ENCODE assay signal across 9 mouse cellular contexts in genomic region chr9:75479106-75479725, GRCm38 (mm10). TPM values are rescaled to one million over a fixed set of nuclear protein-coding genes. Genes with fewer than 3 reads are reported as not detected.
A peak's percentile ranks its signal among the peaks of the same experiment; 100 is the strongest.
DNase-seq lines count a peak whose midpoint lies in the region.
"Had no signal": no experiment of that assay in that cellular context is flagged by ENCODE, and none has a peak within 500 bp of the region (broad histone marks: within the 10 kb centered on the region; RNA-seq: fewer than 3 reads in every experiment).

No protein-coding gene starts in this region.

- peak; percentile 13 to 55 for DNase-seq in layer of hippocampus, adult 18-20 months (ENCODE audit: low spot score in 2 of 2)
- no peak for DNase-seq in layer of hippocampus, postnatal 25 days (ENCODE audit: extremely low spot score in 1 of 2, low spot score in 1 of 2)
- DNase-seq in brain, adult 2 months (ENCODE audit: low read depth, low spot score), result peak; percentile 96
- peak; percentile 82 to 83 for DNase-seq in cerebellum, postnatal 10 days
- peak; percentile 61 for DNase-seq in layer of hippocampus, adult 9-11 months
- DNase-seq in adrenal gland, postnatal 36 days, result no peak
- DNase-seq in yolk sac, embryonic 10.5 days (ENCODE audit: low spot score), result no peak
- DNase-seq in frontal cortex, postnatal 25 days (ENCODE audit: low spot score in 2 of 2), result no peak
- DNase-seq: lung, embryonic 14.5 days had no signal

RNA-seq across cellular contexts. Expression of gene Leo1, which starts 37.9 kb away (rescaled TPM):
- total RNA-seq in layer of hippocampus, adult 18-20 months (2021), result 10 to 100 TPM; 22.9 to 23.2 TPM
- 10 to 100 TPM; 21.7 to 23.3 TPM for total RNA-seq in layer of hippocampus, postnatal 25 days (2021)
- total RNA-seq in adrenal gland, postnatal 36 days (2021), result 10 to 100 TPM; 18.6 to 29.9 TPM

Comparison
In these comparisons a context has a peak if more than half of its experiments do, and no peak if none do; other contexts are left out.
1. DNase-seq: peak in layer of hippocampus, adult 18-20 months (2 of 2), brain, adult 2 months (single experiment), cerebellum, postnatal 10 days (2 of 2) and layer of hippocampus, adult 9-11 months (single experiment); none in layer of hippocampus, postnatal 25 days (0 of 2), adrenal gland, postnatal 36 days (0 of 2), yolk sac, embryonic 10.5 days (single experiment) and frontal cortex, postnatal 25 days (0 of 2).